Mouse (Mus musculus): Measurements from ENCODE around the gene Kxd1.

DNA sequence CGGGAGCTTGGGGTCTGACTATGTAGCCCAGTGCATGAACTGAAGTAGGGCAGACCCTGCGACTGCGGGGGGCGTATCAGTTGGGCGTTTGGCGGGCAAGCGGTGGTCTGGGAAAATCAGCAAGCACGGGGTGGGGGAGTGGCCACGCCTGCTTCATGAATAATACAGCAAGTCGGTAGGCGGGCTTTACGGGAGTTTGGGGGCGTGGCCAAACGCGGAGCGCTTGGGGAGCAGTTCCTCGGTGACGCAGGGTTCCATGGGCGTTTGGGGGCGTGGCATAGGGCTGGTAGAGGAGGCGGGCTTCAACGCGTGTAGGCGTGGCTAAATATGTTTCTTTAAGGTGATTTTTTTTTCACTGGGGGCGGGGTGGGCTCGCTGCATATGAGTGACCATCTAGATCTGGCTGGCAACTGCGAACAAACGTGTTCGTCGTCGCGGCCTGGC is 10.9 kb upstream of the Kxd1 start:
- TF ChIP-seq POLR2A (IDR thresholded peaks at IDR 0.05; ENCODE audit: borderline replicate concordance, insufficient read depth, low read length), result 0 out of 2 replicates have a peak, but pooled peaks have one; percentile 13
- no peak for TF ChIP-seq CTCF (IDR thresholded peaks at IDR 0.05; ENCODE audit: borderline replicate concordance, insufficient read depth, low read depth, low read length)
